Comparison of ENCODE assay signal across 22 mouse cellular contexts in genomic region chr10:95420284-95420683, GRCm38 (mm10).
"Had no signal": no experiment of that assay in that cellular context is flagged by ENCODE, and none has a peak within 500 bp of the region (broad histone marks: within the 10 kb centered on the region; RNA-seq: fewer than 3 reads in every experiment).

No protein-coding gene starts in this region.

- ATAC-seq: intestine, embryonic 15.5 days; liver, postnatal 0 days; midbrain, embryonic 15.5 days had no signal

- H3K27me3 ChIP-seq: intestine, embryonic 15.5 days; limb, embryonic 13.5 days; midbrain, embryonic 15.5 days; neural tube, embryonic 12.5 days; neural tube, embryonic 15.5 days had no signal

- H3K9me3 ChIP-seq: intestine, embryonic 15.5 days; limb, embryonic 10.5 days; limb, embryonic 13.5 days; midbrain, embryonic 12.5 days; midbrain, embryonic 15.5 days; neural tube, embryonic 12.5 days; neural tube, embryonic 15.5 days had no signal

- H3K36me3 ChIP-seq: intestine, embryonic 15.5 days; limb, embryonic 10.5 days; limb, embryonic 13.5 days; midbrain, embryonic 12.5 days; midbrain, embryonic 15.5 days; neural tube, embryonic 12.5 days; neural tube, embryonic 15.5 days had no signal

- H3K4me2 ChIP-seq: intestine, embryonic 15.5 days; limb, embryonic 13.5 days; midbrain, embryonic 12.5 days; midbrain, embryonic 15.5 days; neural tube, embryonic 12.5 days; neural tube, embryonic 15.5 days had no signal

- H3K27ac ChIP-seq: intestine, embryonic 15.5 days; kidney, postnatal 0 days; layer of hippocampus, adult 2 months; limb, embryonic 10.5 days; limb, embryonic 13.5 days; liver, embryonic 14.5 days; midbrain, embryonic 12.5 days; midbrain, embryonic 15.5 days; neural tube, embryonic 12.5 days; neural tube, embryonic 15.5 days; stomach, postnatal 0 days had no signal

- H3K9ac ChIP-seq: intestine, embryonic 15.5 days; limb, embryonic 13.5 days; liver, embryonic 14.5 days; liver, postnatal 0 days; midbrain, embryonic 12.5 days; midbrain, embryonic 15.5 days; neural tube, embryonic 12.5 days; neural tube, embryonic 15.5 days had no signal

- DNase-seq: kidney, adult 11 months; kidney, postnatal 25 days; layer of hippocampus, adult 9-11 months; liver; liver, postnatal 0 days; right cerebral cortex, adult 18-20 months; right cerebral cortex, postnatal 14 days; right cerebral cortex, postnatal 4 days; thymus, adult 2 months; thymus, postnatal 14 days; thymus, postnatal 4 days had no signal

- H3K4me3 ChIP-seq: intestine, embryonic 15.5 days; layer of hippocampus, adult 2 months; limb, embryonic 10.5 days; limb, embryonic 13.5 days; midbrain, embryonic 12.5 days; midbrain, embryonic 15.5 days; neural tube, embryonic 12.5 days; neural tube, embryonic 15.5 days had no signal
